Mouse (Mus musculus) CH12F3 (cell line): ENCODE results near the gene Pdia6.

Experiments
- in situ Hi-C: fragments of 300-500 bp; cut with MboI; formaldehyde crosslinking; loops from 2 replicates; pipeline ENCODE4 v1.14.3; 2020; ENCODE audit warnings: low sequenced_read_pairs

Pdia6 gene

DNA sequence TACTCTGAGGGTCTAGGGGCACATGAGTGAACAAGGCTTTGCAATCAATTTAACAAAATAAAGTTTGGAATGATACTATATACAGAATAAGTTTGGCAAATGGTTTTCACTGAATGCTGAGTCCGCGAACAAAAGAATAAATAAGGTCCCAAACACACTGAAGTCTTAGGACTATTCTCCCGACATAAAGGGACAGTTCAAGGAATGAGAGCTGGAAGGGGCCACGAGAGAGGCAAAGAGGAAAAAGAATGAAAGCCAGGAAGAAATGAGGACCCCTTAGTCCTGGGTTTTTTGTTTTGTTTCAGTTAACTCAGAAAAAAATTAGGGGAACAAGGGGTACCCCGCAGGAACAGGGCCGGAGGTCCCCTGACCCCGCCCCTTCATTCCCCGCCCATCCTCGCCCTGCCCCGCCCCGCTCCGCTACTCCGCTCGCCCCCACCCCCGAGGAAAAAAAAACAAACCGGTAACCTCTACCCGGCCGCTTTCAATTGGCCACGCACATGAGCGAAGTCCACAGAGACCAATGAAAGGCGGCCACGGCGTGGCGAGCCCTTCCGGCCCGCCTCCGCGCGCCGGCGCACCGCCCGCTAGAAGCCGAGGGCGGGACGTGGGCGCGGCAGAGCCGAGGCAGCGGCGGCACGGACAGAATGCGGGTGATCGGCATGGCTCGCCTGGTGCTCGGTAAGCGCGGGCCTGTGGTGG is at the start of gene Pdia6:
Gene Pdia6, plus strand, starts transcription at position 575 of the 702 bp plus-strand sequence.
- in situ Hi-C loops = loop anchor here (25.0 kb wide), 2 partner anchors 229 to 454 kb away; partner anchors contain the start of genes E2f6 and Greb1

DNA sequence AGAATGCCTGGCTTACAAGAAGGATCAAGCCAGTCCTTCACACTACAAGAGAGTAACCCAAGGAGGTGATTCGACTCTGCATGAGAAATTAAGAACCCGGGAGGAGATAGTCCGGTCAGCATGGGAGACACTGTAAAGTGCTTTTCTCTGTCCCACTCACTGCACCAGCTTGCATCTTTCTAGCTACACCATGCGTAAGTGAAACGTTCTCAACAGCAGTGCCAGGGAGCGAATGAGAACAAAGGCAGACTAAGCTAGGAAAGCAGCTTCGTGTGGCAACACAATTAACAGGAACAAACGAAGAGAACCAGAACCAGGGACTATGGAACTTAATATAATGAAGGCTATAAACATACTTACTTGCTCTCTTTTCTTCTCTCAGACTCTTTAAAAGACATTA is 48.0 kb upstream of the Pdia6 start:
- in situ Hi-C loops = no loop called here

DNA sequence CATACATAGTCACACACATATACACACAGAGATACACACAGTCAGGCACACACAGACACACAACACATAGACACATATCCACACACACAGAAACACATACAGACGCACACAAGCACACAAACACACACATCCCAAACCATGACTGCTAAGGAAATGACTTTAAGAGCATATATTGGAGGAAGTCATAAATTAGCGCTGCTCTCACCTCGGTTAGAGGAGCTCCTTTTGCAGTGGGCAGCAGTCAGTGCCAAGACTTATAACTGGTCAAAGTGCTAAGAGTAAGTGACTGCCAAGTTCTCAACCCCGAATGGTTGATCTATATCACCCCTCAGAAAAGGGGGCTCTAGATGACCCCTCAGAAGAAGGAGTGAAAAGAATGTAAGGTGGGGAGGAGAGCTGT is 47.2 kb upstream of the Pdia6 start:
- in situ Hi-C loops = no loop called here

DNA sequence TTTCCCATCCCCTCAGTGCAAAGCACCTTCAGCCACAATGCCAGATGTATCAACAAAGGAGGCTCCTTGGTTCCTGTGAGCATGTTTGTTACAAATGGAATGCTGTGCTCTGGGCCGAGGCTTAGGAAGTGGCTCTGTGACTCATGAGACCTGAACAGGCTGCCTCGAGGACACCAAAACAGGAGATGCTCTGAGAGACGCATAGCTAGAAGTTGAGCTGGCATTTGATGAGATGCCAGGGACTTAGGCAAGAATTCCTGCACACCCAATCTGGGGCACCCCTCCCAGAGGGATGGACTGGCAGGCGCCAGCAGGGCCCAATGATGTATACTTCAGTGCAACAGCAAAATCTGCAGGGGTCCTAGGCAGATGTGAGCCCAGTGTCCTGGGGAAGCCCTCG is 45.7 kb upstream of the Pdia6 start:
- in situ Hi-C loops = no loop called here

DNA sequence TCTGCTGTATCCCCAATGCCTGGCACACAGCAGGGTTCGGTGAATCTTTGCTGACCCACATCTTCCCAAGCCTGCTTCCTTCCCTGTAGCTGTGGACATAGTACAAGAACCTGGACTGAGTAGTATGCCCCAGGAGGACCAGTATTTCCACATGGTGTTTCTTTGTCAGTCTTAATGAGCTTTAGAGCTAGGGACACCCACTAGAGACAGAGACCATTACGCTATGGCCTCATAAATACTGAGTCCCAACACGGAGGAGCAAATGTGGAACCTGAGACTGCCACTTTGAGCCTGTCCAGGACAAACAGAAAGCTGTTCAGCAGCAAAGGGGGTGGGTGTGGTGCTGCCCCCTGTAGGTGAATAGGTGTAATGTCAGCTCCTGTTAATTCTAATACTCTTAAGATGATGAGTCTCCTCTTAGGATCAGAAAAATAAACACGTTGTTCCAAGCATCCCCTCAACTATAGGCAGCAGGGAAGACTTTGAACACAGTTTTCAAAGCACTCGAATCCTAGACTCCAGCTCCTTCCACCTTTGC is 44.4 kb upstream of the Pdia6 start:
- in situ Hi-C loops = no loop called here

DNA sequence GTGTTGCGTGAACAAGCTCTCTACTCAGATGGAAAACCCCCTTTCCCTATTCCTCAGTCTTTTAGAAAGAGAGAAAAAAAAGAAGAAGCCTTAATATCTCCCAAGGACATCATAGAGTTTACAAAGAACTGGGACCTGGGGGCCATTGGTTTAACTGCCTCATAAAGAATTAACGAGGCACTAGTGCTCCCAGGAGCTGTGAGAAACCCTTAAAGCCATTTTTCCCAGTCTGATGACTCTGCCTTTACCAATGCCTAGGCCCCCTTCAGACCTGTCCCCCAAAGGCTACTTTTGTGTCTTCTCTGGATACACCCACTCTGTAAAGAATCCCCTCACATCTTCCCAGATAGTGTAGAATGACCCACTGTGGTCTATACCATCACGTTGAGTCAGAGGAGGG is 43.3 kb upstream of the Pdia6 start:
- in situ Hi-C loops = no loop called here

DNA sequence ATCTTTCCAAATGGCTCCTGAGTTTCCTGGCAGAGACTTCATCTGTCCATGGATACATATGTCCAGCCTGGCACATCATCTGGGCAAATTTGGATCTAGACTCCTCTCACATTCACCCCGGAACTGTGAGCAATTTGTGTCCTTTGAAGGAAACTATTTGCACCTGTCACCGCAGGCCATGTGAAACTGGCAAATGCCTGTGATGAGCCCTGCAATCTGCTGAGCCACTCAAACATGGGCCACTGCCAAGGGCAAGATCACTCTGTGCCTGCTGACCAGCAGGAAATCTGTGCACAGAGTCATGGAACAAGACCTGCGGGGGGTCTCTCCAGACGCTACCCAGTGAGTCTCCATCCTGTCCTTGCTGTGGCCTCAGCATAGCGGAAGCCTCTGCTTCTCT is 41.3 kb upstream of the Pdia6 start:
- in situ Hi-C loops = no loop called here

DNA sequence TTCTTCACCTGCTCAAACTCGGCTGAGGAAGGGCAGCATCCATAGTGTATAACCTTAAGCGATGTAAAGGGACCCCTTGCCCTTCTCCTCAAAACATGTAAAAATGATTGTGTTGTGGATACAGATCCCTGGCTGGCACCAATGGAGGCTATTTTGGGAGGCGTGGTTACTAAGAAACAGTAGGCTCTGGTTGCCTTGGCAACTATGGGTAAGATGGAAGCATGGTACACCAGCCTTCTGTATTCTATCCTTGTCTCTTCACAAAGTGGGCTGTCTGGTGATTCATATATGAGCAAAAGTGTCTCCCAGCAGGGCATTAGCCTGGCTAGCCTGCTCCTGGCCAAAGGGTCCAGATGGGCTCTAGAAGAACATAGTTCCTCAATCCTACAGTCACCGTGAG is 38.4 kb upstream of the Pdia6 start:
- in situ Hi-C loops = no loop called here

DNA sequence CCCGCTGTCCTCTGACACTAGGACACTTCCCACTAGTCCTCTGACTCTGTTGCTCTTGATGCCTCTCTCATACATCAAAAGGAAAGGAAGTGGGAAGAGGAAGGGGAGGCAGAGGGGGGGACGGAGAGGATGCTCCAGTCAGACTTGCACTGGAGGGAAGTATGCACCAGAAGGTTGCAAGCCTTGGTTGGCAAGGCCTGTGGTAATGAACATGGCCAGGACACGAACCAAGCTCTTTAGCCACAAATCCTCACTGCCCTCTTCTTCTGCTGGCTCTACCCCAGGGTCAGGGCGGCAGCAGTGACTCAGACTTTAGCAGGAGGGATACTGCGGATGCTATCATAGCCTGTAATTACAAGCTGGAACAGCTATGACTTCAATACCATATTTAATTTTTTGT is 35.8 kb upstream of the Pdia6 start:
- in situ Hi-C loops = no loop called here

DNA sequence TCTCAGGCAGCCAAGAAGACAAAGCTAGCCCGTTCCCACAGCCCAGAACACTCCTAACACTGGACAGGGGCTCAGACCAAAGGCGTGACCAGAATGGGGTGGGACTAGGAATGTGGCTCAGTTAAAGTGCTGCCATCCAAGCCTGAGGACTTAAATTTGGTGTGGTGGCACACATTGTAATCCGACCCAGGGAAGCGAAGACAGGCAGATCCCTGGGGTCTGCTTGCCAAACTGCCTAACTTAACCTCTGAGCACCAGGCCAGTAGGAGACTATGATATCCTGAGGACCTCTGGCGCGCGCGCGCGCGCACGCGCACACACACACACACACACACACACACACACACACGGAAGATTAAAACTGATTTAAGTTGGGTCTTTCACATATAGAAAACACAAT is 34.8 kb upstream of the Pdia6 start:
- in situ Hi-C loops = no loop called here

DNA sequence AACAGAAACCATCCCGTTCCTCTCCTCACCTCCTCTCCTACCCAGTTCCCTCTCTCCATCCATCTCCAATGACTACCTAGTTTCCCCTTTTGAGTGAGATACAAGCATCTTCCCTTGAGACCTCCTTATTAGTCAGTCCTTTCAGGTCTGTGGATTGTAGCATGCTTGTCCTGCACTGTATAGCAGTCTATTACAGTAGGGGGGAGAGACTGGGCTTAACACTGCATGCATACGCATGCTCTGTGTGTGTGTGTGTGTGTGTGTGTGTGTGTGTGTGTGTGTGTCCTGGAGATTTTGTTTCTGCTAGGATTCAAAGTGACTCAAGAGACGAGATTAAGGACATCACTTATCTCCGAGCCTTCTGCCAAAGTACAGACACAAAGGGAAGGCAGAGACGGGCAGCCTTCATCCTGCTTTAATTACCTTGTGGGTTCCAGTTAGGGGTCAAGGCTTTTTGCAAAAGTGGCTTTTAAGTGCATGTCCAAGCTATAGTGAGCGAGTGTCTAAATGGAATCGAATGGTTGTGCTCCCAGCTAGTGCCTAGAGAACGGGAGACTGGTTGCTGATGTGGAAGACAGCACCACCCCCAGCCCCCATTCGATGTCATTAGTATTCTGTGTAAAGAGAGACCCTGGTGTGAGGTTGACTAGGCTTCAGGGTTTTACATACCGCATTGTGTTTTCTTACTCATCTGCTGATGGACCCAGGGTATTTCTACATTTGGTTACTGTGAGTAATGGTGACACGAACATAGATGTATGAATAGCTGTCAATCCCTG is 30.6 kb upstream of the Pdia6 start:
- in situ Hi-C loops = no loop called here

DNA sequence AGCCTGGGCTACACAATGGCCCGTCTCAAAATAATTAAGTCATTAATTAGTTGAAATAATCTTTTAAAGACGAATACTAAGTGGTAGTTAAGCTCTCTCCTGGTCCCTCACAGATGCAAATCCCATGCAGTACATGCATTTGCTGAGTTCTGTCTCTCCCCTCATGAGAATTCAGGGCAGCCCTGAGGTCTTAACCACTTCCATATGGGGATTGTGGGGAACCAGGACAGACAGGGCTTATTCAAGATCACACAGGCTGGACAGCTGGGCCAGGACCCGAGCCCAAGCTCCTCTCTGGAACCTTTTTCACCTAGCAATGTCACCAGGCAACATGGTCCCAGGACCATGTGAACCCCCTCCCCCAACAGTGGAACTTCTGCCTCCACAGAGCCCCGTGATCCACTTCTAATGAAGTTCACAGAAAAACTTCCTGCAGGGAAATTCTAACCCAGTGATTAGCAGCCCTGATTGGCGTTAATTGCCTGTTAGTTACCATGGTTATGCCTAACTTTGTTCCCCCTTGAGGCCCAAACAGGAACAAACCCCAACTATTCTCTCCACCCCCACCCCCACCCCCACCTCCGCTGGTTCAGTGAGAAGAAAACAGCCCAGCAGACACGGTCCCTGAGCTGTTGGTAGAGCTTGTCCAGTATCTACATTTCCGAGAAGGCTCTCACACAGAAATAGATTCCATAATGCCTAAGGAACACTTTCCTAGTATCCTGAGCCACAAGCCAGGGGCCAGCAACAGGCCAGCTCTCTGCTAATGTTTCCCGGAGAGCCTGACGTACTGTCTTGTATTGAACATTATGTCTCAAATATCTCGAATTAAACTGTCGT is 27.5 kb upstream of the Pdia6 start:
- in situ Hi-C loops = no loop called here

DNA sequence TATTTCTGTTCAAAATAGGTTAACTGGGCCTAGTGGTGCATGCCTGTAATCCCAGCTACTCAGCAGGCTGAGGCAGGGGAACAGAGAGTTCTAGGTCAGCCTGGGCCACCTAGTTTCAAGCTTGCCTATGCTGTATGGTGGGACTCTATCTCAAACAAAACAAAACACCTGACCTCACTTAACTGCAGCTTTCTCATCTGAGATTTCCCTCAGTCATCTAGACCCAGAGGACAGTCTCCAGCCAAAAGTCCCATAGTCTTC is 27.0 kb upstream of the Pdia6 start:
- in situ Hi-C loops = no loop called here

DNA sequence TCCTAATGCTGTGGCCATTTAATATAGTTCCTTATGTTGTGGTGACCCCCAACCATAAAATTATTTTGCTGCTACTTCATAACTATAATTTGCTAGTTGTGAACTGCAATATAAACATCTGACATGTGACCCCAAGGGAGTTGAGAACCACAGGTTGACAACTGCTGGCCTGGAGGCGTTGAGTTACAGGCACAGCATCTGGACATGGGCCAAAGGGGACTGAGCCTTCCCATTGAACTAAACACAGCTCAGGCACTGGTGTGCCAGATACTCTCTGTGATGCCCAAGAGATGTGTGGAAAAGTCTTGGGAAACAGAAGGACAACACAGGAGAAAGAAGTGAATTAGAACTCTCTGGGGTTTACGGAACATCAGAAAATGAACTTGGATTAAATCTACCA is 25.3 kb upstream of the Pdia6 start:
- in situ Hi-C loops = no loop called here

DNA sequence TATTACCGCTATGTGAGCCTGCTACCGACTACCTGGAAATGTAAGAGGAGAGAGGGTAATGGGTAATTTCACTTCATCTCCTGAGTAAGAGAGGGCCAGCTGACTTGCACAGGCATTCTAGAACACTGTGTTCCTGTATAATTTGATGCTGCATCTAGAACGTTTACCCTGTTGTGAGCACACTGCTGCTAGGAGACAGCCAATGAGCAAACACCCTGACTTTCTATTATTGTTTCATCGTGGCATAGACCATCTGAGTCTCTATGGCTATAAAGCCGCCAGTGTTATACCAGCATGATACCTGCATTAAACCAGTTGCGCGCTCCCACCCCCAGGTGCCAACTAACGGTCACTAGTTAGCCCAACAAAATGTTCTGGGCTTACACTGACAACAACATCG is 24.7 kb upstream of the Pdia6 start:
- in situ Hi-C loops = no loop called here

DNA sequence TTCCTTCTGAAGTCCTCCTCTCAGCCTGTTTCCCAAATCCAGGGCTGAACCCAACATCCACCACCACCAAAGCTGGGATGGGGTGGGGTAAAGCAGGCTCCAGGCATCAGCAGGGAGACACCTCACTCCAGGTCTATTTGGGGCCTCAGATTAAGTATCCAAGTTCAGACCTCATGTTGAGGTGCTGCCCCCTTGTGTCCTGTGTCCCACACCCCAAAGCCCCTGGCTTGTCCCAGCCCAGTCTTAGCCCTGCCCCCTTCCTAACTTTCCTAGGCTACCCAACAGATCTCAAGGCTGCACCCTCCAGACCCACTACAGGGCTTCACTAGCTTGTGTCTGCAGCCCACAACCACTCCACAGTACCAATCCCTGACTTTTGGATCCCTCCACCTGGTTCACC is 24.3 kb upstream of the Pdia6 start:
- in situ Hi-C loops = no loop called here

DNA sequence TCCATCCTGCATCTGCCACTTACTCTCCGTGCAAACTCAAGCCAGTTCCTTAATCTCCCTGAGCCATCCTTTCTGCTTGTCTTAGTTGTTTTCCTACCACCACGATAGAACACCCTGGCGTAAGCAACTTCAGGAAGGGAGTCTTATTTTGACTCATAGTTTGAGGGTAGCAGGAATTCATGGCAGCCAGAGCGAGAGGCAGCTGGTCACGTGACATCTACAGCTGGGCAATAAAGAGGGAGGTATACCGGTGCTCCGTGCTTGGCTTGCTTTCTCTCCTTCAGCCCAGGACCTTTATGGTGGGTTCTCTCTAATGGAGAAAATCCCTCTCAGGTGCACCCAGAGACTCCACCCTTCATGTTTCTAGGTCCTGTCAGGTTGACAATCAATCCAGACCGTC is 15.4 kb upstream of the Pdia6 start:
- in situ Hi-C loops = loop anchor here (25.0 kb wide), 2 partner anchors 214 to 439 kb away; partner anchors contain the start of genes E2f6 and Greb1

DNA sequence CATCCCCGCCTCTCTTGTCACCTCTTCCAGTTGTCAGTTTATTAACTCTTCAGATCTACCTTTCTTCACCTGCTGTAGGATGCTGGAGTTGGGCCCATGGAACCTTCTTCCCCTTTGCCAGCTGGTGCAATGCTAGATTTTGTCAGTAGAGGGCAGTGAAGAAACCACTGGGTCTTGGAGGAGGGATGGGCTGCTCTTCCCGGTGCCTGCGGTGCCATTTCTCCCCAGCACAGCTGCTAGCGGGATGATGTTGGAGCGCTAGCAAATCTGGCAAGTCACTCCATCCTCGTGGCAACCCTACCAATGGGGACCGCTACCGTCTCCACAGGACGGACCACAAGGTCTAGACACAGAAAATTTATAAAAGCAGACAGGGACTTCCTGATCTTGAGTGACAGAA is 13.3 kb upstream of the Pdia6 start:
- in situ Hi-C loops = loop anchor here (25.0 kb wide), 2 partner anchors 216 to 441 kb away; partner anchors contain the start of genes E2f6 and Greb1

DNA sequence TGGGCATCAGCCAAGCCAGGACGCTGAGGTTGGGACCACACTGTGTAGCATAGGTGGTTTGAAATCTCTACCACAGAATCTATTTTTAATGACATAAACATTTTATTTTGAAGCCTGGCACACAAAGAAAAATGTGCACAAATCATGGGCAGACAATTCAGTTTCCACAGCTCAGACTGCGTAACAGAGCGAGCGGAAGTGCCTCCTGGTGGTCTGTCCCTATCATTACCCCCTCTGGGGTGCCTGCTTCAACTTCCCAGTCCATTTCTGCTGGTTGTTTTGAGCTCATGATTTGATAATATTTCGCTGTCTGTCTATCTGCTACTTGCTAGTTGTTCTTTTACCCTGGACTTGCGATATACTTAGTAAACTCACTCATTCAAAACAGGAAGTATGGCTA is 10.7 kb upstream of the Pdia6 start:
- in situ Hi-C loops = loop anchor here (25.0 kb wide), 2 partner anchors 218 to 443 kb away; partner anchors contain the start of genes E2f6 and Greb1

DNA sequence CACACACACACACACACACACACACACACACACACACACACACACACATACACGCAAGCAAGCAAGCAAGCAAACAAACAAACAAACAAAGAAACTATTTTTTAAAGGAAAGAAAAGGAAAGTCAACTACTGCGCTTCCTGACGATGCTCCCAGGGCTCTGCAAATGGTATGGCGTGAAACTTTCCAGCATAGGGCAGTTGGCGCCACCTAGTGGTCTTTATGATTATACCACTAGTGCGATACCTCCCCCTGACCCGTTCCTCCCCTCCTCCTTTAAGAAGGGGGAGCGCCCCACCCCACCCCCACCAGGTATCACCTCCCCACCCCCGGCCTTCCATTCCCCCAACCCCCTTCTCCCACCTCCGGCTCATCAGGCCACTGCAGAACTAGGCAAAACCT is 9.4 kb upstream of the Pdia6 start:
- in situ Hi-C loops = loop anchor here (25.0 kb wide), 2 partner anchors 220 to 445 kb away; partner anchors contain the start of genes E2f6 and Greb1

DNA sequence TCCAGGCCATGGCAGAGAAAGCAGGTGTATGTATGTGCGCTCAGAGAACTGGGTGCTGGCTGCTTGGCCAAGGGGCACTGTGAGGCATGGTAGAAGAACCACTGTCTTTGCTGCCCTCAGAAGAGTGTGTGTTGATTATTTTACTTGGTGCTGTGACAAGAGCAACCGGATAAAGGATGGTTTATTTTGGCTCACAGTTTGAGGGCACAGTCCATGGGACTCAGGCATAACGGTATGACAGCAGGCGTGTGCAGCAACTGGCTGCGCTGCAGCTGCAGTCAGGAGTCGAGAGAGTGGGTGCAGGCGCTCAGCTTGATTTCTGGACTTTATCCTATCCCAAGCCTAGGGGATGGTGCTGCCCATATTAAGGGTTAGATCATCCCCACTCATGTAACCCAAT is 7.9 kb upstream of the Pdia6 start:
- in situ Hi-C loops = loop anchor here (25.0 kb wide), 2 partner anchors 221 to 446 kb away; partner anchors contain the start of genes E2f6 and Greb1
